Mouse (Mus musculus): ENCODE results near the gene Frmpd2.

Gene Frmpd2

DNA sequence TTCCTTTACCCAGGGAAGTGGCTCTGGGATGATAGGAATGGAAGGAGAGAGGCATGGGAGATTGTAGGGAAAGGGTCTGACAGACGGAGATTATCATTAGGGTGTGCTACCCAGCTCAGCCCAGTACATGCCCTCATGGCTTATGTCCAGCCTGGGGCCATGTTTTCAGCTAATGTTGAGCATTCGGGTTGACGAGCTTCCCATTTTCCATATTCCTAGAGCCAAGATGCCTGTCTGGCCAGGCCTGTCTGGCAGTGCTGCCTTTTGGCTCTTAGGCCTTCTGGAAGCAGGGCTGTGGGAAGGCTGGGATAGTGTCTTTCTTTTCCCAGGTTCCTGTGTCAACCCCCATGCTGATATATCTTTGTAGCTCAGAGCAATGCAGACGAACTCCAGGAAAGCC lies 35.2 kb downstream of the Frmpd2 start:
- no peak for DNase-seq (ENCODE audit: low spot score in 2 of 2)

DNA sequence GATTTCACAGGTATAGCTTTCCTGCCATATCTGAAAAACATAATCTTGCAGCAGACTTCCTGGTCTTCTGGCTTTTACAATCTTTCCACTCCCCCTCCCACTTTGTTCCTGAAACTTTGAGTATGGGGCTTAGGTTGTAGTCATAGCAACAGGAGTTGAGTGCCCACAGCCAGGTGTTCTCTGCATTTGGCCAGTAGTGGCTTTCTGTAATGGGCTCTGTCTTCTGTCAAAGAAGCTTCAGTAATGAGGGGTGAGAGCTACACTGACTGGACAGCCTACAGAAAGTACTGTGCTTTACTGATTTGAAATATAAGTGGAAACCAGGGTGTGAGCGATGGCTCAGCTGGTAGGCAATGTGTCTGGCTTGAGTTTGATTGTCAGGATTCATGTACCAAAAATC lies 37.2 kb downstream of the Frmpd2 start:
- no peak for DNase-seq (ENCODE audit: low spot score in 2 of 2)

DNA sequence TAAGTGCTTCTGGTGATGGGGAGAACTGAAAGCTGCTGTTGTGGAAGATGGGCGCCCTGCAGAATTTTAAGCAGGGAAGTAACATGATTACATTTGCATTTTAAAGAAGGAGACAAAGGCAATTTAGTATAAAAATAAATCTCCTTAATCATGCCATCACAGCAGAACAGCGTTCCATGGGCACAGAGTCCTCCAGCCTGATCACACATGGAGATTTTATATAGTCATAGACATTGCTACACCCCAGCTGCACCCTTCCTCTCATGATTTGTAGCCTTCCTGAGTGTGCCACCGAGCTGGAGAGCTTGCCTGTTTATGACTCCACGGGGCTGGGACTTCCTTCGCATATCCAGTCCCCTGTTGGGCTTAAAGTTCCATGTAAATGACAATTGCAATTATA lies 42.4 kb downstream of the Frmpd2 start:
- no peak for DNase-seq (ENCODE audit: low spot score in 2 of 2)

- no peak for DNase-seq (ENCODE audit: low spot score in 2 of 2)
Observed at GRCm38 (mm10) chr14:33514756-33515285, 43.3 kb downstream of the Frmpd2 start.

GRCm38 (mm10) chr14:33521538-33521937 lies 50.0 kb downstream of the Frmpd2 start:
- no peak for DNase-seq (ENCODE audit: low spot score in 2 of 2)

- no peak for DNase-seq (ENCODE audit: low spot score in 2 of 2)
Observed at GRCm38 (mm10) chr14:33525272-33525983, 53.9 kb downstream of the Frmpd2 start.

DNA sequence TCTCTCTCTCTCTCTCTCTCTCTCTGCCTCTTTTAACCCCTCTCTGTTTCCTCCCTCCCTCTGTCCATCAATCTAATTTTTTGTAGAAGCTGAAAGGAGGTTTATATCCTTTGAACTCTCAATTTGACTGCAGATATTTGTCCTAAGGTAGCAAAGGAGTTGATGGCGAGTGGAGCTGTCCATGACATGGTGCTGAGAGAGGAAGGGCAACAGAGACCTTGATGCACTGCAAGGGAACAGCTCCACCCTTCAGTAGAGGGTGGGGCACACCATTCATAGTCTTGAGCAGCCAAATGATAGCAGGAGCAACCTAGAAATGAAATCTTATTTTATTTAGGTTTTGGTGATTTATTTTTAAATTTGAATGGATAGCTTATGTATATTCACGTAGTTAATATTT lies 55.1 kb downstream of the Frmpd2 start:
- DNase-seq (ENCODE audit: low spot score in 2 of 2) = no peak

- no peak for DNase-seq (ENCODE audit: low spot score in 2 of 2)
Observed at GRCm38 (mm10) chr14:33527938-33528337, 56.4 kb downstream of the Frmpd2 start.

GRCm38 (mm10) chr14:33531331-33531912 lies 59.9 kb downstream of the Frmpd2 start:
- DNase-seq (ENCODE audit: low spot score in 2 of 2) = no peak

GRCm38 (mm10) chr14:33532792-33533191 lies 61.3 kb downstream of the Frmpd2 start:
- no peak for DNase-seq (ENCODE audit: low spot score in 2 of 2)

DNA sequence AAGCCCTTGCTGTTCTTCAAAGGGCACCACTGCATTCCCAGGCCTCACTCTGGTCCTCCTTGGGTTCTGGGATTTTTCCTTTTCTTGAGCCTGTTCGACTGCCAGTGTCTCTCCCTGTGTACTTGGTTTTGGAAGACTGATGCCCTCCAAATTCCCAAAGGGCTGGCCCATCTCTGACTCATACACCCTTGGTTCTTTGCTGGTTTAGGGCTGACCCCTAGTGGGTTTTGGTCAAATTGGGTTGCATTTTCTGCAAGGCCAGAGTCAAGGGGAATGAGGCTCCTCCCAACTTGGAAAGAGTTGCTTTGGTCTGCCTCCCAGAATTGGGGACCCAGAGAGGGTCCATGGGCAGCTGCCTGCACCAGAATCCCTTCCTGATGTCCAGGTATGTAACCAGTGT lies 62.0 kb downstream of the Frmpd2 start:
- DNase-seq (ENCODE audit: low spot score in 2 of 2) = no peak

GRCm38 (mm10) chr14:33535317-33535716 lies 63.8 kb downstream of the Frmpd2 start:
- no peak for DNase-seq (ENCODE audit: low spot score in 2 of 2)

DNA sequence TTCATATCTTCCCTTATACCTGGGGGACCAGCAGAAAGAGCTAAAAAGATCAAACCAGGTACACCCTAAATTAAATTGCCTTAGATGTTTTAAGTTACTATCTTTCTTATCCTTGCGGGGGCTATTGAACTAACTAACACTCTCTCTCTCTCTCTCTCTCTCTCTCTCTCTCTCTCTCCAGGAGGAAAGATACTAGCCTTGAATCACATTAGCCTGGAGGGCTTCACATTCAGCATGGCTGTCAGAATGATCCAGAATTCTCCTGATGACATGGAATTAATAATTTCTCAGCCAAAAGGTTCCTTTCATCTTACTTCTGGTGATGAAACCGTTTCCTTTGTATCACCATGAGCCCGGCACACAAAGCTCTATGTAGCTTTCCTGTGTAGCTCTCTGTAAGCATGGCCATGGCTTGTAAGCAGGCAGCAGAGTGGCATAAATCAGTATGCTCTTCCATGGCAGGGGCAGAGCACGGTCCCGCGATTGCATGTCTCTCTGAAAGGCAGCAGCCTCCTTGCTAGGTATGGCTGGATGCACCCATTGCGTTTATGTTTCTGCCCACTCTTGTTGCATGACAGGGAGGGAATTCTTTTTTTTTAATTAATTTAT lies 68.2 kb downstream of the Frmpd2 start:
- DNase-seq (ENCODE audit: low spot score in 2 of 2) = no peak

DNA sequence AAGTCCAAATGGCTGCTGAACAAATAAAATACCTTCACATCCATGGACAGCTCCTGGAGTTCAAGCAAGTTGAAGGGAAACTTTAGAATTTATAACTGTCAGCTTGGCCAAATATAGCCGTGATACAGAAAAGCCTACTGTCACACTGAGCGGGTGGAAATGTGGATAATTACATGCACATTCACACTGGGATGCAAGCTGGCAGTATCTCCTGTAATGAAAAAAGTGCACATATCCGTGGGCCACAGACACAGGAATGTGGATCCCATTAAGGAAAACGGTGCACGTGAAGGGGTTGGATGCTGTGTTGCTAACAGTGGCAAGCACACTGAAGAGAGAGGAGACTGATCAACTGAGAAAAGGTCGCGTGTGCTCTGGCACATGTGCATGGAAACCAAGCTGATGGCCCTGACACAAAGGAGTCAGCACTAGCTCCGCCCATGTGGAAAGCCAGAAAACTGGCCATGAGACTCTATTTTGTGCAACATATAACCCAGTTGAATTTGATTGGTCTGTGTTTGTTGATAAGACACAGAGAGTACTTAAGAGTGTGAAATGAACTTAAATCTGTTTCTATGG lies 74.2 kb downstream of the Frmpd2 start:
- DNase-seq (ENCODE audit: low spot score in 2 of 2) = no peak

DNA sequence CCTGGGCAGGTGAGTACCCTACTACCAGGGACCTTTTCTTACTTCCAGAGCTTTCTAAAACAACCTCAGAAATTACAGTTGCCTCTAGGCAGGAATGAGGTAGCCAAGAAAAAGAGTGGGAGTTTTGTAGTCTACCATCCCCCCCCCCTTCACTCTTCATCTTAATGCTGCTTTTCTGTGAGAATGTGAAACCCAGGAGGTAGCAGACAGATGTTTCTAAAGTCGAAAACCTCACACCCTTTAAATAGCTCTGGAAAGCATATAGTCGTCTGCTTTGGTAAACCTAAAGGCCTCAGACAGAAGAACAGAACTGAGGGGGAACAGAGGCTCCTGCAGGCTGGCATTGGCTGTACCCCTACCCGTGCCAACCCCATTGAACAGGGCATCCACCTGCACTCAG lies 77.2 kb downstream of the Frmpd2 start:
- DNase-seq (ENCODE audit: low spot score in 2 of 2) = no peak

DNA sequence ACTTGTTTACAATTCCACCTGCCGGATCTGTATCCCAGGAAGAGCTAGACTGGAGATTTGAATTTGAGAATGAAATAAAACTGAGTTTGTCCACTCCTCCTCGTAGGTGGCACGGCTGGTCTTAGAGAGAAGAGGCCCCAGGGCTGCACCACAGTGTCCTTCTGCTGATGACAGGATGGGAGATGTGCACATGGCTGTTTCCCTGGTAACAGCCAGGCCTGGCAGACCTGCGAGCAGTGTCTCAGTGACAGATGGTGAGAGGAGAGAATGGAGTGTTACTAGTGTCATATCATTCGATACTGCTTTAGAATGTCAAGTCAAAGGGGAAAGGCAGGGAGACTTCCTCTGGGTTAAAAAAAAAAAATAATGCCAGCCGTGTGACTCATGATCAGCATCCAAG lies 78.4 kb downstream of the Frmpd2 start:
- no peak for DNase-seq (ENCODE audit: low spot score in 2 of 2)

- DNase-seq (ENCODE audit: low spot score in 2 of 2) = no peak
Observed at GRCm38 (mm10) chr14:33570737-33571136, 99.2 kb downstream of the Frmpd2 start.

GRCm38 (mm10) chr14:33573643-33574042 lies 102.1 kb downstream of the Frmpd2 start:
- no peak for DNase-seq (ENCODE audit: low spot score in 2 of 2)

GRCm38 (mm10) chr14:33579771-33580484 lies 108.4 kb downstream of the Frmpd2 start:
- DNase-seq (ENCODE audit: low spot score in 2 of 2) = no peak

DNA sequence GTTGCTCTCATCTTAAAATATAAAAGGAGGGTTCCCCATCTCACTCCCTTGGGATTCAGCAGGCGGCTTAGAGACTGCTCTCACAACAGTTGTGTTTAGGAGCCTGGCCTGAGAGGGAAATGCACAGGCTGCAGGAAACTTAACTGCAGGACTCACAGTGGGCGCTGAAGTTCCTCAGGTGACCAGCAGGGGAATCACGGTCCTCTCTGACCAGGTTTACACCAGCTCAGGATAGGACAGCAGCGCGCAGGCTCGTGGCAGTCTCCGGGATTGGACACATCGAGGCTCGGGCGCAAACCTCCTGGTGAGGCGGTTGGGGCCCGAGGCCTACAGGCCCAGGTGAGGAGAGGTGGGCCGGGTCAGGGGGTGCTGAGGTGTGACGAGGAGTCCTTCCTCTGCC lies 117.5 kb downstream of the Frmpd2 start, which contains the start of gene Ptpn20:
Gene Ptpn20 (plus strand): TSS at position 257 of the 400 bp plus-strand sequence.
- DNase-seq (ENCODE audit: low spot score in 2 of 2) = no peak

DNA sequence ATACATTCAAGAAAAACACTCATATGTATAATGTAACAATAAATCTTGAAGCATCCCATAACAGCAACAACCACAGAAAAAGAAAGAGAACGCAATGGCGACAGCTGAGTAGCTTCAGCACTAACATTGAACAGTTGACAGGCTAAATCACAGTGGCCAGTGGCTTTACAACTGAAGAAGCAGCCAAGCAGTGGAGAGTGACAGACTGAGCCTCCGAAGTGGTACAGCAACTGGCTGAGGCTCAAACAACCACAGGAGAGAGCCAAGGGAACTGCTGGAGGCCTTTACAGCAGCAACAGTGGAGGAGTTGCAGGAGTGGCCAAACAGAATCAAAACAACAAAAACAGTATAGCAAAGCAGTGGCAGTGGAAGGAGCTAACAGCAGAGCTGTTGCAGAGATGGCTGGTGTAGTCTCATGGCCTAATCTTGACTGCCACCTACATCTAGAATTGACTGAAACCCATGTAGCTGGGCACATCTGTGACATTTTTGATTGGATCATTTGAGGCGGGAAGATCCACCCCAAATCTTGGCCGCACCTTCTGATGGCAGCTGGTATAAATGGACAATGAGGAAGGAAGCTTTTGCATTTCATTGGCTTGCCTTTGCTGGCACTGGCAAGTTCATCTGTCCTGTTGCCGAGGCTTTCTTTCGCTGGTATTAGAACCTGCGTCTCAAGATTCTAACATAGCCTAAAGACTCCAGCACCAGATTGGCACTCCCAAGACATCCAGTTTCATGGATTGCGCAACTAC lies 127.1 kb downstream of the Frmpd2 start:
- no peak for DNase-seq (ENCODE audit: low spot score in 2 of 2)
